Mouse (Mus musculus): Measurements from ENCODE around the gene Foxo3. TPM values are rescaled to one million over a fixed set of nuclear protein-coding genes. Genes with fewer than 3 reads are reported as not detected.

Gene Foxo3
- total RNA-seq, 2 experiments from 2014 or later = 160 to 378 TPM

DNA sequence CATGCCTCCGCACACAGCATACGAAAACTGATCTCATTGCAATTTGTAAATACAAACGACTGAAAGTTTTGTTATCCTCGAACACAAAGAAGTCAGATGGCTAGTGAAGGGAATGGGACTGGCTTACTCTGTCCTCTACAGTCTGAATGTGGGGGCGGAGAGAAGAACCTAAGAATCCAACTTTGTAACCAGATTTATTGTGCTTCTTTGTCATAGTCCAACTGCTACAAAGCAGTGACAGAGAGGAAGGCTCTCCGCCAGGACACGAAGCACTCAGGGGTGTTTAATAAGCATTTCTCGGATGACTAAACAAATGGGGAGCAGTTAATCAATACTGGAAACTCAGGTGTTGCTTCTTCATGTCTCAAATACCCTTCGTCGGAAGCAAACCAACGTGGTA lies 43.6 kb downstream of the Foxo3 start:
- ATAC-seq (replicated peaks; ENCODE audit: low FRiP score, poor library complexity, severe bottlenecking) = no peak

- ATAC-seq (replicated peaks; ENCODE audit: low FRiP score, poor library complexity, severe bottlenecking) = no peak
These were observed 44.7 kb downstream of the Foxo3 start for GRCm38 (mm10) chr10:42231847-42232246.

DNA sequence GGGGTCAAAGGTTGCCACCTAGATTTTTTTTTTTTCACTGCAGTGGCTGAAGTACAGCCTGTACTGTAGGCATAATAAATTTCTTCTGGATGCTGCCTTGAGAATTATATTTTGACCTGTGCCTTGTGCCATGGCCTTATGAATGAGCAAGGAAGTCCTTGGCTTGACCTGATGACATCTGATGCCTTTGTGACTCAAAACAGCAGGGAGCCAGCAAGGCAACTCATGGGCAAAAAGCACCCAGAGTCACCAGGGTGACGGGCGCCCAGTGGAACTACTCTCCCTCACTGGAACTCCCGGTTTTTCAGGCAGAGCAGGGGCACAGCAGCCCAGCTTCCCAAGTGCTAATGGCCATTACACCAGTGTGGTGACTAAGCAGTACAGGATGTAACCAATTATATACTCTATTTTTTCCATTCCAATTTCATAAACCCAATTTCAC lies 45.4 kb downstream of the Foxo3 start:
- no peak for ATAC-seq (replicated peaks; ENCODE audit: low FRiP score, poor library complexity, severe bottlenecking)

GRCm38 (mm10) chr10:42230471-42231099 lies 46.0 kb downstream of the Foxo3 start:
- no peak for ATAC-seq (replicated peaks; ENCODE audit: low FRiP score, poor library complexity, severe bottlenecking)

GRCm38 (mm10) chr10:42227751-42228241 lies 48.8 kb downstream of the Foxo3 start:
- ATAC-seq (replicated peaks; ENCODE audit: low FRiP score, poor library complexity, severe bottlenecking) = no peak

DNA sequence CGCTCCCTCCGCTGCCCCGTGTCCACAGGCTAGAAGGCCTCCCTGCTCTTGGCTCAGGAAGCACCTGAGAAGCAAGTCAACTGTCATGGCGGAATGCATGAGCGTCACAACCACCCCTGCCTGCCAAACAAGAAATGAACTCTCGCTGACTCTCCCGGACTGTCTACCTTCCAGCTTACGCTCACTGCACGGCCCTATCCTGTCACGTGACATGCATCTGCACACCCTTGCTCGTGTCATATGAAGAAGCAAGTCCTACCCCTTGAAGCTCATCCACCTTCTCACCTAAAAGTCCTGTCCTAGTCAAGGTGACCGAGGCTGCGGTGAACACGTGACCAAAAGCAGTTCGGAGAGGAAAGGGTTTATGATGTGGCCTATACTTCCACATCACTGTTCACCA lies 50.4 kb downstream of the Foxo3 start:
- no peak for ATAC-seq (replicated peaks; ENCODE audit: low FRiP score, poor library complexity, severe bottlenecking)

- 0 out of 2 replicates have a peak, but pooled peaks have one; percentile 4 for ATAC-seq (replicated peaks; ENCODE audit: low FRiP score, poor library complexity, severe bottlenecking)
These were observed 51.2 kb downstream of the Foxo3 start for GRCm38 (mm10) chr10:42225184-42225935.

DNA sequence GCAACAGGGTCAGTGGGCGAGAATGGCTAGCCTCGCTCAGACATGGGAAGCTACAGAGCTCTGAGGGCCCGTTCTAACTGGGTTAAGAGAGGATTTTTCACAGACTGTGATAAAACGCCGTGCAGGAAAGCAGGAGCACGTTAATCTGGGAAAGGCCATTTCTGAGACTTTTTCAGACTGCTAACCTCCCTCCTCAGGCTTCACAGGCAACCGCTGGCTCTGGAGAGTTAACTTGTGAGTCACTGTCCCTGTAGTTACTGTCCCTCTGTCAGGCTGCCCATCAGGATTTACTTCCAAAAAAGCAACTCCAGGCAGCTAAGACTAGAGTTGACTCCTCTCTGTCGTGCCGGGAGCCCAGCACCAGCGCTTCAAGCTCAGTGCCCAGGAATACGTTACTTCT lies 54.6 kb downstream of the Foxo3 start:
- no peak for ATAC-seq (replicated peaks; ENCODE audit: low FRiP score, poor library complexity, severe bottlenecking)

GRCm38 (mm10) chr10:42221136-42221891 lies 55.2 kb downstream of the Foxo3 start:
- no peak for ATAC-seq (replicated peaks; ENCODE audit: low FRiP score, poor library complexity, severe bottlenecking)

- ATAC-seq (replicated peaks; ENCODE audit: low FRiP score, poor library complexity, severe bottlenecking) = no peak
These were observed 56.1 kb downstream of the Foxo3 start for GRCm38 (mm10) chr10:42220418-42220952.

DNA sequence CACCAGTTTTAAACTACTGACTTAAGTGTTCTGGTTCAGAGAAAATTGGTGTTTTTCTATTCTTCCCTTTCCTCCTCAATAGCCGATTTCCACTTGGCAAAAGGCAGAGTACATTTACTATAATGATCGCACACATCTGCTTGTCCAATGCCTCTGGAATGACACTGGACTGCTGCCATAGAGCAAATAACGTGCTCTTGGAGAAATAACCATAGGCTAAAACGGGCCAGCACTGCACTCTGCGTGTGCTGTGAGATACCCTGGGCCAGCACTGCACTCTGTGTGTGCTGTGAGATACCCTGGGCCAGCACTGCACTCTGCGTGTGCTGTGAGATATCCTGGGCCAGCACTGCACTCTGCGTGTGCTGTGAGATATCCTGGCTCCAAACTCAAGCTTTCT lies 65.1 kb downstream of the Foxo3 start:
- ATAC-seq (replicated peaks; ENCODE audit: low FRiP score, poor library complexity, severe bottlenecking) = no peak

DNA sequence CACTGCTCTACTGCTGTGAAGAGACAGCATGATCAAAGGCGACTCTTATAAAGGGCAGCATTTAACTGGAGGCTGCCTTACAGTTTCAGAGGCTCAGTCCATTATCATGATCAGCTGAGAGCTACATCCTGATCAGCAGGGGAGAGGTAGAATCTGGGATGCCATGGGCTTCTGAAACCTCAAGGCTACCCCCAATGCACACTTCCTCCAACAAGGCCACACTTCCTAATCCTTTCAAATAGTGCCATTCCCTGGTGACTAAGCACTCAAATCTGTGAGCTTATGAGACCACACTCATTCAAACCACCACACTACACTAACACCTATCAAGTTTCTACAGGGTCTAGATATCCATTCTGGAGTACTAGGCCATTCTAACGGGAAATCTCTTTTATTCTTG lies 65.9 kb downstream of the Foxo3 start:
- no peak for ATAC-seq (replicated peaks; ENCODE audit: low FRiP score, poor library complexity, severe bottlenecking)

- ATAC-seq (replicated peaks; ENCODE audit: low FRiP score, poor library complexity, severe bottlenecking) = no peak
These were observed 66.7 kb downstream of the Foxo3 start for GRCm38 (mm10) chr10:42209809-42210208.

DNA sequence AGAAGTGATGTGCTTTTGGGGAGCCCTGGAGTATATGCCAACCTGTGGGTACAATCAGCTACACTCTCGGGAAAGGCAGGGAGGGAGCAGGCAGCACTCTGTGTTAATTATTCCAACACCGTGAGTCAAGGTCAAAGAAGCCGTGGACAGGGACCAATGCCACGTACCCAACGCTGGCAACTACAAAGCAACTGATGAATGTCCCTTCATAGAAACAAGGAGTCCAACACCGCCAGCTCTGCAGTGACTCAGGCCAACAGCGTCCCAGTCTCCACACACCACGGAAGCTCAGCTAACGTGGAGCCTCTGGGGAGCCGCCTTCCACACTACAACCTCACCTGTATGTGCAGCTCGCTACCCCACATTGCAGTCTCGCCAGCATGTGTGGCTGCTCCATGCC lies 68.9 kb downstream of the Foxo3 start:
- no peak for ATAC-seq (replicated peaks; ENCODE audit: low FRiP score, poor library complexity, severe bottlenecking)

GRCm38 (mm10) chr10:42204768-42205412 lies 71.7 kb downstream of the Foxo3 start:
- no peak for ATAC-seq (replicated peaks; ENCODE audit: low FRiP score, poor library complexity, severe bottlenecking)

DNA sequence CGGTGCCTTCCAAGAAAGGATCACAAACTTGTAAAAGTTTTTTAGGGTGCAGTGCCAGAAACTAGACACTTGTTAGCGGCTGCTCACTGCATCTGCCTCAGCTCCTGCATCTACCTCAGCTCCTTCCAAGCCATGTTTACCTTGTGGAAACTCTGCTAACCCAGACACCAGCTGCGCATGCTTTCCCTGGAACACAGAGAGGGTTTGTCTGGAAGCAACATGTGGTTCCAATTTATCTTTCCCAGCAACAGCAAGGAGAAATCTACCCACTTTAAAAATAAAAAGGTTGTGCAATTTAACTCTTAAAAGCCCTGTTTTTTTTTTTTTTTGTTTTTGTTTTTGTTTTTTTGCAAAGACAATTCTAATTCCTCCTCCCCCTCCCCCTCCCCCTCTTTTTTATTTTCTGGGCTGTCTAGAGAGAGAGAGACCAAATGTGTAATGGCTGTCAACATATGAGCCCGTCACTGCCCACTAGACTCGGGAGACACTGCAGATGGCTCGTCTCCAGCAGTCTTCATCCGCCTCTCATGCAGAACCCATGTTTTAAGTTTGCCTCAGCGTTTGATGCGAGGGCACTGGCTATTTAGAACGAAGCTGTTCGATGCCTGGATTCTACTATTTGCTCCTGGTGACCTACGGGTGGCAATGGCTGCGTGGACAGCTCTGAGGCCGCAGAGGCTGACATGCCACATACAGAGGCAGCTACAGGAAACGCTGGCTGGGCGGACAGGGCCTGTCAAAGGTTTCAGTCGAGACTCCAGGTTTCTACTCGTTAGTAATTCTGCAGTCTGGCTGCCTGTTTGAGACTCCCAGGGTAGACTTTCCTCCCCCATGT lies 73.0 kb downstream of the Foxo3 start:
- ATAC-seq (replicated peaks; ENCODE audit: low FRiP score, poor library complexity, severe bottlenecking) = no peak

DNA sequence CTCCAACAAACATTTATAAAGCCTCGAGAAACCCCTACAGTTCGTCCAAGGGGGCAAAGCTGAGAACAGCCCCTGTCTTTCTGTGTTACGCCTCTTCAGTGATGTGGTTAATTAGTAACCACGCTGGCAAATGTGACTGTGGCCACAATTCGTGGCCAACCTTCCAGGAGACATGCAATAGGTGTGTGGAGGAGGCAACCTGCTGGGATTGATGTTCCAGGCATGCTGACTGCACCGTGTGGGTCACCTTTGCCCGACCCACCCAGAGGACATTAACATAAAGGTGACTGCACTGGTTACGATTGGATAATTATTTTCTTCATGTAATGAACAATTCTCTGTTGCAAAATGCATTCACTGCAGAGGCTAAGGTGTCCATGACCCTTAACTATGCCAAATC lies 74.0 kb downstream of the Foxo3 start:
- no peak for ATAC-seq (replicated peaks; ENCODE audit: low FRiP score, poor library complexity, severe bottlenecking)

GRCm38 (mm10) chr10:42199472-42199871 lies 77.1 kb downstream of the Foxo3 start:
- no peak for ATAC-seq (replicated peaks; ENCODE audit: low FRiP score, poor library complexity, severe bottlenecking)

DNA sequence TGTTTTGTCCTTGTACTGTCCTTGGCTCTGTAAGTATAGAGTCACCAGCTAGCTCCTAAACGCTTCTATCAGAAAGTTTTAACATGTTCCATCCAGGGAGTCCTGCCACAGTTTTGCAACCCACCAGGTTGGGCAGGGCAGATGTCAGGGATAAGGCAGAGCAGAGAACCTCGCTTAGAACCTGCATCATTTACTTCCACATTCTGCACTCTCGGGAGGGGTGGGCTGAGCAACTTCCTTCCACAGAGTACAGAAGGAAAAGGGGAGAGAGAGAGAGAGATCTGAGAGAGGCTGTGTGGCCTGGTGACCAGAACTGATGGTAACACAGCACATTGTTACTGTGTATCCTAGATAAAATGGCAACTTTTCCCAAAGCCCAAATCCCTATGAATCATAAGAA lies 77.9 kb downstream of the Foxo3 start:
- ATAC-seq (replicated peaks; ENCODE audit: low FRiP score, poor library complexity, severe bottlenecking) = no peak
